Mouse (Mus musculus): Measurements from ENCODE around the gene Aldob. TPM values are rescaled to one million over a fixed set of nuclear protein-coding genes. Genes with fewer than 3 reads are reported as not detected.

The Aldob gene
- polyA plus RNA-seq, 1 experiment: 4.3 TPM

DNA sequence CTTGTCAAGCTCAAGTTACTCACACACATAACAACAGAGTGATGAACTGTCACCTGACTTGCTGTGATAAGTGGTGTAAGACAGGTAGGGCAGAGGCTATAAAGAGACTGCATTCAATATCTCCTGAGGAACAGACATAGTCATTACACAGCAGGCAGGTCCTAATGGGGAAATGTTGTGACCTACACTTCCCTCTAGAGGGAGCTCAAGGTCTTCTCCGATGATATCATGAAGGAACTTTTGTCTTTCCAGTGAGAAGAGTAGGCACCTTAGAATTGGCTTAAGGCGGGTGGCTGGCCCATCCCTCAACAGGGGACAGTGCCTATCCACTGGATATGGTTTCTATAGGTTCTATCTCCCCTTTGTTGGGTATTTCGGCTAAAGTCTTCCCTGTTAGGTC lies 18.3 kb upstream of the Aldob start:
- Histone ChIP-seq H3K4me3 (ENCODE audit: insufficient read depth, low read length) (no peak overlapping the region), H3K4me1 (ENCODE audit: control insufficient read depth, insufficient read depth, low read length) (no peaks in the 10 kb centered on the region), H3K27ac (ENCODE audit: insufficient read depth, low read length) (no peak overlapping the region)
- peak; percentile 85 for TF ChIP-seq CTCF (IDR thresholded peaks at IDR 0.05; ENCODE audit: extremely low read depth, insufficient read depth, low read length)
- no peak for TF ChIP-seq POLR2A (IDR thresholded peaks at IDR 0.05; ENCODE audit: extremely low read depth, insufficient read depth, low read length)

DNA sequence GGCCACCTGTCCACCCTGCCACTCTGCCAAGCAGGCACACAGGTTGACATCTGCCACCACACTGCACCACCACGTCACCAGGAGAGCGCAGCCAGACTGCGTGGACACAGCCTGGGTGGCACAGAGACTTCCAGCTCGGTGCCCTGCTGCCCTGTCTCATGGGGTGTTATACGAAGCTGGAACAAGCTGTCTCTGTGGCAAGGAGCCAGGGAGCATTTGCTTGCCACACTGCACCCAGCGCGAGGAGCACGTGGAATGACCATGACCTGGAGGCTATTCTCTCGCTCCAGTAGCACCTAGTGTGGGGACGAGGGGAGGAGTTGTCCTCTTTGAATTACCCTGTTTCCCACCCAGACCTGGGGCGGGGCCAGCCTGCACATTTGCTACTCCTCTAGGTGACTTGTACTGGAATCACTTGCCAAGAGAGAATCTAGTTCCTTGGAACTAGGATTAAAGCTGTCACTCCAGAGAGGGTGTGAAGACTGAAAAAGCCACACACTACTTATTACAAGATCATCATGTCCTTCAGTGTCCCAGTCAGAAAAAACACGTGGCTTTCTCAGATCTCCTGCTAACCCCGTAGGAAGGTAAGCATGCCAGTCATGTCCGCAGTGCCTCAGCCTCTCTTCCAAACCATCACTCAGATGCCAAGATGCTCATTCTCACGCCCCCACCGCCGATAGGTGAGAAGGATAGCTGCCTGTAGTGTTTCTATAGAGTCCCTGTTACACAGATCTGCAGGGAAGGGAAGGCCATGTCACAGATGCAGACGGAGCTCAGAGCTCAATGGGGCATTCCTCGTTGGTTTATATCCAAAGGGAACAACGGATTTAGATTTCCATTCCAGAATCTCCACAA lies 10.8 kb upstream of the Aldob start:
- H3K4me1 ChIP-seq (ENCODE audit: control insufficient read depth, insufficient read depth, low read length): peaks cover 5% of the 10 kb centered on the region; the same call in 1 of the 2 replicates
- no peak for TF ChIP-seq POLR2A (IDR thresholded peaks at IDR 0.05; ENCODE audit: extremely low read depth, insufficient read depth, low read length)
- TF ChIP-seq CTCF (IDR thresholded peaks at IDR 0.05; ENCODE audit: extremely low read depth, insufficient read depth, low read length): no peak
- no peak overlapping the region for H3K27ac ChIP-seq (ENCODE audit: insufficient read depth, low read length)
- no peak overlapping the region for H3K4me3 ChIP-seq (ENCODE audit: insufficient read depth, low read length)

- Histone ChIP-seq H3K27ac (ENCODE audit: insufficient read depth, low read length) (no peak overlapping the region), H3K4me1 (ENCODE audit: control insufficient read depth, insufficient read depth, low read length) (peaks cover 5% of the 10 kb centered on the region; the same call in 1 of the 2 replicates), H3K4me3 (ENCODE audit: insufficient read depth, low read length) (no peak overlapping the region)
- TF ChIP-seq CTCF (IDR thresholded peaks at IDR 0.05; ENCODE audit: extremely low read depth, insufficient read depth, low read length): no peak
- no peak for TF ChIP-seq POLR2A (IDR thresholded peaks at IDR 0.05; ENCODE audit: extremely low read depth, insufficient read depth, low read length)
Observed at GRCm38 (mm10) chr4:49558181-49558580, 8.8 kb upstream of the Aldob start.

DNA sequence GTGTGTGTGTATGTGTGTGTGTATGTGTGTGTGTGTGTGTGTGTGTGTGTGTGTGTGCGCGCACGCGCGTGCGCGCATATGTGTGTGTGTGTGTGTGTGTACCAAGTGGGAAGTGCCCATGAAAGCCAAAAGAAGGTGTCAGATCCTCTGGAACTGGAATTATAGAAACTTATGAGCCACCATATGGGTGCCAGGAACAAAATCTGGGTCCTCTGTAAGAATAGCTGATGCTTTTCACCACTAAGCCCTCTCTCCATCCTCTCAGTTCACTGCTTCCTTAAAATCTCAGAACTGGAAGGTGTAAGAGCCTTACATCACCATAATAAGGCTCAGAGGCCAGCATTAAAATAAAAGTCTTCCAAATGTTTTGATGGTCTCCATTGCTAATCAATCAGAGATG lies 8.0 kb upstream of the Aldob start:
- H3K4me1 ChIP-seq (ENCODE audit: control insufficient read depth, insufficient read depth, low read length): peaks cover 5% of the 10 kb centered on the region; the same call in 1 of the 2 replicates
- TF ChIP-seq POLR2A (IDR thresholded peaks at IDR 0.05; ENCODE audit: extremely low read depth, insufficient read depth, low read length): no peak
- no peak for TF ChIP-seq CTCF (IDR thresholded peaks at IDR 0.05; ENCODE audit: extremely low read depth, insufficient read depth, low read length)
- H3K27ac ChIP-seq (ENCODE audit: insufficient read depth, low read length): no peak overlapping the region
- H3K4me3 ChIP-seq (ENCODE audit: insufficient read depth, low read length): no peak overlapping the region

- no peak overlapping the region for H3K4me3 ChIP-seq (ENCODE audit: insufficient read depth, low read length)
- no peaks in the 10 kb centered on the region for H3K4me1 ChIP-seq (ENCODE audit: control insufficient read depth, insufficient read depth, low read length)
- TF ChIP-seq CTCF (IDR thresholded peaks at IDR 0.05; ENCODE audit: extremely low read depth, insufficient read depth, low read length): no peak
- TF ChIP-seq POLR2A (IDR thresholded peaks at IDR 0.05; ENCODE audit: extremely low read depth, insufficient read depth, low read length): no peak
Observed at GRCm38 (mm10) chr4:49553380-49553779, 4.0 kb upstream of the Aldob start.

GRCm38 (mm10) chr4:49547544-49548219 lies 1.7 kb downstream of the Aldob start:
- H3K4me3 ChIP-seq (ENCODE audit: insufficient read depth, low read length): no peak overlapping the region
- H3K27ac ChIP-seq (ENCODE audit: insufficient read depth, low read length): no peak overlapping the region
- H3K4me1 ChIP-seq (ENCODE audit: control insufficient read depth, insufficient read depth, low read length): no peaks in the 10 kb centered on the region
- no peak for TF ChIP-seq POLR2A (IDR thresholded peaks at IDR 0.05; ENCODE audit: extremely low read depth, insufficient read depth, low read length)
- no peak for TF ChIP-seq CTCF (IDR thresholded peaks at IDR 0.05; ENCODE audit: extremely low read depth, insufficient read depth, low read length)

More at GRCm38 (mm10) chr4:49553380-49553779, 4.0 kb upstream of the Aldob start:
- H3K27ac ChIP-seq (ENCODE audit: insufficient read depth, low read length): no peak overlapping the region

DNA sequence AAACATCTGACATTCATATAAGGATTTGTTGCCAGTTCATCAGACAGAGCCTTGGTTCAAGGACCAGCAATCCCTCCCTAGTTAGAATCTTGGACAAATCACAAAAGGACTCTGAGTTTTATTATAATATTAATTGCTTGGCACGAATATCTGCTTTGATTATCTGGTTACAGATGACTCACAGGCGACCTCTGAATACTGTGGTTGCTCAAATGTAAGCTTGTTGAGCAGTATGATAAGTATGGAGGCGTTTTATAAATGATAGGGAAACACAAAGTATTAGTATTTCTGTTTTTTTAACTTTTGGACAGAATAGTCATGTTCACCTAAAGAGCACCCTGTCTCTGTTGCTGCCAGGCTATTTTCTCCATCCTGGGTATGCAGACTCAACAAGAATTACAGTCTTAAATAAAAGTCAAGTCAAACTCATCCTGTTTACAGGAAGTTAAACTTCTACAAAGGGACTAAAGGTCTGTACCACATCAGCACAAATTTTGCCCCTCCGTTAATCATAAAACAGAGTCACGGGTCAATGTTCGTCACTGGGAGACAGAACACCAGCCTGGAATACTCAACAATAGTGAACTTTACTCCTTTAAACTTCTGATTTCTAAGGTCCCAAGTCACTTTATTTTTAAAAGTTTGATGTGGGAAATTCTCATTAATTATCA lies 2.3 kb downstream of the Aldob start:
- no peak overlapping the region for H3K4me3 ChIP-seq (ENCODE audit: insufficient read depth, low read length)
- TF ChIP-seq CTCF (IDR thresholded peaks at IDR 0.05; ENCODE audit: extremely low read depth, insufficient read depth, low read length) (no peak), POLR2A (IDR thresholded peaks at IDR 0.05; ENCODE audit: extremely low read depth, insufficient read depth, low read length) (no peak)
- no peaks in the 10 kb centered on the region for H3K4me1 ChIP-seq (ENCODE audit: control insufficient read depth, insufficient read depth, low read length)
- H3K27ac ChIP-seq (ENCODE audit: insufficient read depth, low read length): no peak overlapping the region

DNA sequence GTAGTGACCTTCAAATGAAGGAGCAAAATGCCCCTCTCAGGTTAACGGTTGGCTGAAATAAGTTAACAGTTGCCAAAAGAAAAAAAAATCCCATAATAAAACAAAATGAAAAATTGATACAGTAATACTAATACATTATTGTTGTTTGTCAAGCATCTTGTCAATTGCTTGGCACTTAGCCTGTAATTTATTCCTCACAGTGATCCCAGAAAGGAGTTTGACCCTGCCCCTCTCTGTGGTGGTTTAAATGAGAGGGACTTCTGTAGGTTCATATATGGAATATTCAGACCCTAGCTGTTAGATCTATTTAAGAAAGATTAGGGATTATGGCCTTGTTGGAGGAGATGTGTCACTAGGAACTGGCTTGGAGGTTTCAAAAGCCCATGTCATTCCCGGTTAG lies 3.3 kb downstream of the Aldob start:
- no peaks in the 10 kb centered on the region for H3K4me1 ChIP-seq (ENCODE audit: control insufficient read depth, insufficient read depth, low read length)
- H3K4me3 ChIP-seq (ENCODE audit: insufficient read depth, low read length): no peak overlapping the region
- H3K27ac ChIP-seq (ENCODE audit: insufficient read depth, low read length): no peak overlapping the region
- TF ChIP-seq POLR2A (IDR thresholded peaks at IDR 0.05; ENCODE audit: extremely low read depth, insufficient read depth, low read length) (no peak), CTCF (IDR thresholded peaks at IDR 0.05; ENCODE audit: extremely low read depth, insufficient read depth, low read length) (no peak)

- TF ChIP-seq POLR2A (IDR thresholded peaks at IDR 0.05; ENCODE audit: extremely low read depth, insufficient read depth, low read length) (no peak), CTCF (IDR thresholded peaks at IDR 0.05; ENCODE audit: extremely low read depth, insufficient read depth, low read length) (no peak)
- no peaks in the 10 kb centered on the region for H3K4me1 ChIP-seq (ENCODE audit: control insufficient read depth, insufficient read depth, low read length)
- no peak overlapping the region for H3K27ac ChIP-seq (ENCODE audit: insufficient read depth, low read length)
- no peak overlapping the region for H3K4me3 ChIP-seq (ENCODE audit: insufficient read depth, low read length)
Observed at GRCm38 (mm10) chr4:49540966-49541365, 8.4 kb downstream of the Aldob start.
